Comparison of ENCODE assay signal across 8 mouse cellular contexts in genomic region chr7:144470545-144471059, GRCm38 (mm10). TPM values are rescaled to one million over a fixed set of nuclear protein-coding genes. Genes with fewer than 3 reads are reported as not detected.
A peak's percentile ranks its signal among the peaks of the same experiment; 100 is the strongest.
DNase-seq lines count a peak whose midpoint lies in the region; ATAC-seq and TF ChIP-seq lines count a peak whose summit lies in the region.

Gene Cttn, minus strand, starts transcription at chr7:144471009.

- peak within 1 kb of the TSS; percentile 98 for H3K4me3 ChIP-seq in embryonic facial prominence, embryonic 12.5 days
- H3K4me3 ChIP-seq in intestine, postnatal 0 days (ENCODE audit: low read depth, low read length) = peak within 1 kb of the TSS; percentile 93

- H3K4me1 ChIP-seq in embryonic facial prominence, embryonic 12.5 days = peaks cover 16% of the 10 kb centered on the region
- 0 out of 2 replicates have a peak, but pooled peaks cover 5% of the 10 kb centered on the region for H3K4me1 ChIP-seq in intestine, postnatal 0 days (replicated peaks; ENCODE audit: control insufficient read depth, insufficient read depth, low read length)

- peak; percentile 92 for DNase-seq in adrenal gland, postnatal 25 days
- DNase-seq in left cerebral cortex, postnatal 25 days (ENCODE audit: low spot score in 2 of 2) = peak; percentile 86 to 93
- DNase-seq in skeletal muscle tissue, adult 2 months (ENCODE audit: low read depth, low spot score) = peak; percentile 66

- H3K9ac ChIP-seq in embryonic facial prominence, embryonic 12.5 days = peak within 1 kb of the TSS; percentile 97
- H3K9ac ChIP-seq in intestine, postnatal 0 days (ENCODE audit: low read depth, low read length) = peak within 1 kb of the TSS; percentile 97

- WGBS in embryonic facial prominence, embryonic 12.5 days = 1% methylated on average over 30 of the region's 30 CpGs
- WGBS in intestine, postnatal 0 days = under 1% methylated on average over 30 of the region's 30 CpGs

- TF ChIP-seq CTCF in intestine, postnatal 0 days (IDR thresholded peaks at IDR 0.05; ENCODE audit: low read depth) = no peak

- intact Hi-C loops in left cerebral cortex, postnatal 25 days (cut with DNase I) = no loop called here

- H3K27ac ChIP-seq in embryonic facial prominence, embryonic 12.5 days = peak within 1 kb of the TSS; percentile 69
- peak within 1 kb of the TSS; percentile 94 for H3K27ac ChIP-seq in intestine, postnatal 0 days (ENCODE audit: low read depth, low read length)

- H3K9me3 ChIP-seq in embryonic facial prominence, embryonic 12.5 days = no peaks in the 10 kb centered on the region
- H3K9me3 ChIP-seq in intestine, postnatal 0 days (ENCODE audit: control insufficient read depth) = no peaks in the 10 kb centered on the region

- peak; percentile 93 for ATAC-seq in embryonic facial prominence, embryonic 12.5 days (ENCODE audit: insufficient number of reproducible peaks, insufficient read depth, low FRiP score, low TSS enrichment)
- ATAC-seq in granulocyte monocyte progenitor cell, adult 5-6 weeks (replicated peaks; ENCODE audit: poor library complexity, severe bottlenecking) = peak; percentile 58
- ATAC-seq in intestine, postnatal 0 days = peak; percentile 93
- ATAC-seq in megakaryocyte-erythroid progenitor cell, adult 5-6 weeks (replicated peaks; ENCODE audit: low FRiP score, low TSS enrichment, poor library complexity, severe bottlenecking) = peak; percentile 89
- no peak for ATAC-seq in monocyte, adult 5-6 weeks (replicated peaks; ENCODE audit: insufficient number of reproducible peaks, low FRiP score, low TSS enrichment, poor library complexity, severe bottlenecking)

- H3K27me3 ChIP-seq in embryonic facial prominence, embryonic 12.5 days = no peaks in the 10 kb centered on the region
- no peaks in the 10 kb centered on the region for H3K27me3 ChIP-seq in intestine, postnatal 0 days (replicated peaks; ENCODE audit: control insufficient read depth, insufficient read depth, low read length)

- peak within 1 kb of the TSS; percentile 78 for H3K4me2 ChIP-seq in embryonic facial prominence, embryonic 12.5 days (replicated peaks)
- H3K4me2 ChIP-seq in intestine, postnatal 0 days (replicated peaks; ENCODE audit: low read depth) = peak within 1 kb of the TSS; percentile 68

- H3K36me3 ChIP-seq in embryonic facial prominence, embryonic 12.5 days = peaks cover 10% of the 10 kb centered on the region
- peaks cover 2% of the 10 kb centered on the region for H3K36me3 ChIP-seq in intestine, postnatal 0 days (ENCODE audit: control insufficient read depth, insufficient read depth)

RNA-seq across cellular contexts. Expression of gene Cttn, which starts in this region (rescaled TPM):
- total RNA-seq in adrenal gland, postnatal 25 days (2021) = 218 and 274 TPM in 2 replicates
- 176 and 182 TPM in 2 replicates for polyA plus RNA-seq in embryonic facial prominence, embryonic 12.5 days (2016; fragmentation: Nextera tagmentation; extraction: Ambion mirVana)
- 1.5 and 2.4 TPM in 2 replicates for total RNA-seq in granulocyte monocyte progenitor cell, adult 5-6 weeks (2014; fragmentation: Nextera tagmentation)
- 2.3 and 6.8 TPM in 2 replicates for total RNA-seq in granulocyte monocyte progenitor cell, adult 5-6 weeks (2017)
- 123 and 146 TPM in 2 replicates for polyA plus RNA-seq in intestine, postnatal 0 days (2015; fragmentation: Nextera tagmentation; extraction: Ambion mirVana)
- total RNA-seq in left cerebral cortex, postnatal 25 days (2021) = 100 to 1,000 TPM; 102 to 103 TPM
- 23.5 and 23.7 TPM in 2 replicates for total RNA-seq in megakaryocyte-erythroid progenitor cell, adult 5-6 weeks (2014; fragmentation: Nextera tagmentation)
- 34.7 and 42.2 TPM in 2 replicates for total RNA-seq in megakaryocyte-erythroid progenitor cell, adult 5-6 weeks (2017)
- 2.1 to 5.7 TPM (median 3.0 TPM) in 3 replicates for total RNA-seq in monocyte, adult 5-6 weeks (2017)
